Mouse (Mus musculus) cortical plate, adult 2 months (tissue): ENCODE data around the gene Ttk. TPM values are rescaled to one million over a fixed set of nuclear protein-coding genes. Genes with fewer than 3 reads are reported as not detected.

Experiments used
- H3K27ac ChIP-seq: fragments of 200-500 bp; 2 replicates; pipeline ENCODE4 v1.5.1; 2012; ENCODE audit warnings: low read length, control low read depth, inconsistent platforms; ENCODE audit not compliant: insufficient read depth
- H3K4me1 ChIP-seq: fragments of 200-500 bp; 2 replicates; pipeline ENCODE4 v1.6.1; 2011; ENCODE audit warnings: low read length; ENCODE audit not compliant: control insufficient read depth, insufficient read depth
- H3K4me3 ChIP-seq: fragments of 200-500 bp; 2 replicates; pipeline ENCODE4 v1.5.1; 2011; ENCODE audit warnings: mild to moderate bottlenecking, low read length, control low read depth; ENCODE audit not compliant: insufficient read depth
- CTCF ChIP-seq: fragments of 200-500 bp; IDR thresholded peaks from 2 replicates; pipeline ENCODE4 v1.5.1; 2011; ENCODE audit warnings: mild to moderate bottlenecking, control low read depth, low read length; ENCODE audit not compliant: insufficient read depth; ENCODE audit errors: extremely low read depth
- POLR2A ChIP-seq: fragments of 200-500 bp; IDR thresholded peaks from 2 replicates; pipeline ENCODE4 v1.6.1; 2011; ENCODE audit warnings: mild to moderate bottlenecking, low read length, control low read depth; ENCODE audit not compliant: insufficient read depth; ENCODE audit errors: extremely low read depth
- polyA plus RNA-seq: library from polyadenylated mRNA; depleted of rRNA; stranded (reverse); fragments of >200 nt; gene quantifications from 2 replicates; pipeline ENCODE4 v1.2.3, GENCODE M21; 2012; rRNA removed

The Ttk gene
- polyA plus RNA-seq, 1 experiment = 0.35 TPM

DNA sequence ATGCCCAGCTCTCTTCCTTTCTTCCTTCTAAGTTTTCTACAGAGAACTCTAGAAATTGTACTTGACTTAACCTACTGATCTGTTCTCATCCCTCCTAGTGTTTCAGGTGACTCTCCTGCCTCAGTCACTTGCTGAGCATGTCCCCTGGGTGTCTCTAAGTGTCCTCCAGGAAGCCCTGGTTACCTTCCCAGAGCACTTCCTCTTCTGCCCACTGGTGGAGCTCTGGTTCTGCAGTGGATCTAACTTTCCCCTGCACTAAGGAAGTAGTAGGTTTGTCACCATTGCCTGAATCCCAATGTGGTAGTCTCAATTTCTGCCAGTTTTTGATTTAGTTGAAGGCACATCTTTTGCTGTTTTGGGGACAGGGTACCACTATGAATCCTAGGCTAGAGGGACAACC lies 51.7 kb downstream of the Ttk start:
- TF ChIP-seq POLR2A (no peak), CTCF (no peak)
- Histone ChIP-seq H3K27ac (no peak overlapping the region), H3K4me1 (no peaks in the 10 kb centered on the region), H3K4me3 (no peak overlapping the region)

DNA sequence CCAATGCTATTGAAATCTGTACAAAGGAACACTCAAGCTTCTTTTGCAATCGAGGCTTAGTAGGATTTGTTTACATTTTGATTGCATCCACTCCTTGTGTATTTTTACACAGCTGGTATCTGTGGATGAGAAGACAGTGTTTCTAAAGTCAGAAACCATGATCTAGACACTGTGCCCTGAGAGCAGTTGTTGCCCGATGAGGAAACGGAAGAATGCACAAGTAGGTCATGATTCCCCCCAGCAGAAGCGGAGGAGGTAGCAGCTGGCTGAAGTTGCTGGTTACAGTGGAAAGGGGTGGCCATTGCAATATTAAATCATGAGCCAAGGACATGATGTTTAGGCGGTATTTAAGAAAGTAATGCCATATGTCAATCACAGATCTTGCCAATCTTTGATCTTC lies 53.7 kb downstream of the Ttk start:
- Histone ChIP-seq H3K27ac (no peak overlapping the region), H3K4me1 (no peaks in the 10 kb centered on the region), H3K4me3 (no peak overlapping the region)
- no peak for TF ChIP-seq CTCF
- TF ChIP-seq POLR2A = no peak

DNA sequence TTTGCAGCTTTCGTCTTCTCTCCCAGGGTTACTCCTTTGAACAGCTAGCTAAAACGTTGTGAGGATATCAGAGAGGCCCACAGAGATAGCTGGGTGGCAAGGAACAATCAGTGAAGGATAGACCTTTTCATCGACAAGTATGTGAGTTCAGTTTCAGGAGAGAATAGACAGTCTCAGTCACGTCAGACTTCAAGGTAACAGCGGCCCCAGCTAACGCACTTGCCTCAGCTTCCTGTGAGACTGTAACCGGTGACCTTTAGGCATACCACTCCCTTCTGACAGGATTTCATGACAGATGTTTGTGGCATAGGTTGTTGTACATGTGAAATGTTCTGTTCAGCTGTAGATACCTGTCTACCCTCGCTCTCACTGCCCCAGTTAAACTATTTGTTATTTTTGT lies 58.6 kb downstream of the Ttk start:
- Histone ChIP-seq H3K4me3 (no peak overlapping the region), H3K4me1 (no peaks in the 10 kb centered on the region), H3K27ac (no peak overlapping the region)
- TF ChIP-seq CTCF = no peak

DNA sequence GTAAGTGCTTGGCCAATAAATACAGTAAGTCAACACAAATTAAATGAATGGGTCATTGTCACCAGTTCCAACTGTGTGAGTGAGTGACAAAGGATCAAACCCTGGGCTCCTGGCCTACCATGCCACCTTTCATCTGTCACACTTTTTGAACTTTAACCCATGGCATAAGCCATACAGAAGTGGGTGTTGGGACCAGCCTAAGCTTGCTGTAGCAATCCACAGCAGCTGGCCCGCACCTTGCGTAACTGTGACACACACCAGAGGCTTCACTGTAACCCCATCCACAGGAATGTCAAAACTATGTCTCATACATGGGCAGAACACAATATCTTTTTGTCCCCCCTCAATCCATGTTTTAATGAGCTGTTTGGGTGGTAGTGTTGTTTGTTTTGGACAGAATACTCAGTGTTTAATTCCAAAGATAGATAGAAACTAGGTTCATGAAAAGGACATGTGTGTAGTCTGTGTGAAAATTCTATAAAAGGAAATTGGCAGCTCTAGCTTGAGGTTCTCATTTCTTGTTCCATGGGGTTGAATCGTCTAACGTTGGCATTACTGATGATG lies 59.4 kb downstream of the Ttk start:
- H3K4me1 ChIP-seq = no peaks in the 10 kb centered on the region

DNA sequence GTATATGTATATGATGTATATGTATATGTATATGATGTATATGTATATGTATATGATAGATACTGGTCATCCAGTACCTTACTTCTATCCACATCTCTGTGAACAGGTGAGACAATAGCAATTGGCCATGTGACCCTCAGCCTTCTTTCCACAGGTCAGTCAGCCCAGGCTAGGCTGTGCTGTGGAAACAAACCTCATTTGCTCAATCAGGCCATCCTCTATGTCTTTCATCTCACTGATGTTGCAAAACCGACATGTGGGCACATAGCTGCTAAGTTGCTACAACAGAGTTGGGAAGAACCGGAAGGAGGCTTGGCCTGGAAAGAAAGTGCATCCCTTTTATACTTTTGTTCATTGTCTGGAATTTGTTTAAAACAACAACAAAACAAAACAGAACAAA lies 67.6 kb downstream of the Ttk start:
- no peak for TF ChIP-seq POLR2A
- TF ChIP-seq CTCF = no peak
- no peak overlapping the region for H3K27ac ChIP-seq
- H3K4me1 ChIP-seq = no peaks in the 10 kb centered on the region
- H3K4me3 ChIP-seq = no peak overlapping the region

More for the DNA sequence above, 59.4 kb downstream of the Ttk start:
- TF ChIP-seq POLR2A (no peak), CTCF (no peak)
- no peak overlapping the region for H3K4me3 ChIP-seq
- H3K27ac ChIP-seq = no peak overlapping the region

DNA sequence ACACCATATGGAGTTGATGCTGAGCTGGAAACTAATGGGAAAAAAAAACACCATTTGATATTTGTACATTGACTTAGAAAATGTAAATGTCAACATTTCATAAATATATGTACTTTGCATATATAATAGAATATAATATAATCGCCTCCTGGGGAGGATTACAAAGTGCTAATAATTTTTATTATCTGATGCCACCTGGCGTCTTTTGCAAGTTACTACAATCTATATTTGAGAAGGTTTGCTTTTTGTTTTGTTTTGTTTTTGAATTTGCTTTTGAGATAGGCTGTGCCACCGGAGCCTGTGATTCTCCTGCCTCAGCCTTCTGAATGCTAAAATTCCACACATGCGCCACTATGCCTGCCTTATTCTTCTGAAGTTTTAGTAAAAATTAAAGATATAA lies 71.3 kb downstream of the Ttk start:
- TF ChIP-seq POLR2A (no peak), CTCF (no peak)
- Histone ChIP-seq H3K4me3 (no peak overlapping the region), H3K27ac (no peak overlapping the region), H3K4me1 (no peaks in the 10 kb centered on the region)

DNA sequence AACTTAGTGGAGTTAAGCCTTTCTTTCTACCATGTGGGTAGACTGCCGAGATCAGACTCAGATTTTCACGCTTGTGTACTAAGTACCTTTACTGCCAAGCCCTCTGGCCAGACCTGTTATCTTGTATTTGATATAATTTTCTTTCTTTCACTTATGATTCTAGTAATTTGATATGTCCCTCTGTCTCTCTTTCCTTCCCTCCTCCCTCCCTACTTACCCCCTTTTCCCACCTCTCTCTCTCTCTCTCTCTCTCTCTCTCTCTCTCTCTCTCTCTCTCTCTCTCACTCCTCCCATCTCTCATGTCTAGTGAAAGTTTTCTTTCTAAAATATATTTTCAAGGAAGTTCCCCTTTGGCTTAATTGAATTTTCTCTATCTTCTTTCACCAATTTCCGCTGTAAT lies 72.5 kb downstream of the Ttk start:
- Histone ChIP-seq H3K27ac (no peak overlapping the region), H3K4me3 (no peak overlapping the region), H3K4me1 (no peaks in the 10 kb centered on the region)
- TF ChIP-seq CTCF (no peak), POLR2A (no peak)

DNA sequence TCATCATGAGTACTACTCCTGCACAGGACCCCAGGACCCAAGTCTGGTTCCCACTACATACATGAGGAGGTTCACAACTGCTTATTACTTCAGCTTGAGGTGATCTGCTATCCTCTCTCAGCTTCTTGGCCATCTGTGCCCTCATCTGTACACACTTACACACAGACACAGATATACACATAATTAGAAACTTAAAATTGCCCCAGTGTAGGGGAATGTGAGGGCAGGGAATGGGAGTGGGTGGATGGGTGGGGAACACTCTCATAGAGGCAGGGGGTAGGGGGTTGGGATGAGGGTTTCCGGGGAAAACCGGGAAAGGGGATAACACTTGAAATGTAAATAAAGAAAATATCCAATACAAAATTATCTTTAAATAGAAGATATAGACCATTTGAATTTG lies 75.3 kb downstream of the Ttk start:
- Histone ChIP-seq H3K4me3 (no peak overlapping the region), H3K27ac (no peak overlapping the region), H3K4me1 (no peaks in the 10 kb centered on the region)
- no peak for TF ChIP-seq CTCF
- TF ChIP-seq POLR2A = no peak

DNA sequence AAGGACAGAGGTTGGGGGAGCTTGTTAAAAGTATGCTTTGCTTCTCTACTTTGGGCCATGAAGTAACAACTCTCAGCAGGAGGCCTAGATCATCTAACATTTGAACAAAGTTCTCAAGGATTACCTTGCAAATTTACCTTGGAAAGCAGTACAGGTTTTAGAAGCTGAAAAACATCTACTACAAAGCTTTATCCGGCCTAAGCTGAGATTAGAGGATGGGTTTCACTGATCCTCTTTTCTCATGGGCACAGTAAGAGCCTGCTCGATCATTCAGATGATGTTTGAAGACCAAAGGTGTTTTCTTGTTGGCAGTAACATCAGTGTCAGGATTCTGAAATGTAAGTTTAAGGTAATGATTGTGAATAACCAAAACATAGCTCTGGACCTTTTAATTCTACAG lies 76.4 kb downstream of the Ttk start:
- no peak overlapping the region for H3K27ac ChIP-seq
- H3K4me1 ChIP-seq = no peaks in the 10 kb centered on the region
- TF ChIP-seq POLR2A (no peak), CTCF (no peak)
- no peak overlapping the region for H3K4me3 ChIP-seq

Other genes with a start within 250 kb of the Ttk start
- gene Elovl4, start 28.4 kb upstream of the Ttk start, polyA plus RNA-seq = 32.0 and 34.6 TPM in 2 replicates
- 35.5 and 38.4 TPM in 2 replicates for gene Bckdhb, start 90.5 kb downstream of the Ttk start, polyA plus RNA-seq